Mouse (Mus musculus) CH12.LX (cell line): ENCODE results near the gene Fbxo42. TPM values are rescaled to one million over a fixed set of nuclear protein-coding genes. Genes with fewer than 3 reads are reported as not detected.

Source experiments
- DNase-seq: peaks from one replicate; pipeline ENCODE4 v3.0.0-alpha.2; 2013; ENCODE audit errors: extremely low read depth
- H3K27ac ChIP-seq: 2 replicates; pipeline ENCODE4 v1.5.1; 2012; ENCODE audit warnings: low read depth, mild to moderate bottlenecking, control low read depth, moderate library complexity; ENCODE audit not compliant: insufficient read depth
- H3K27me3 ChIP-seq: replicated peaks from 2 replicates; pipeline ENCODE3; 2012; ENCODE audit warnings: inconsistent platforms
- H3K36me3 ChIP-seq, 2 experiments: replicated peaks in 1 of 2; 2 replicates each; pipeline versions ENCODE3 to v1.6.1; 2012; ENCODE audit warnings: inconsistent platforms in 1 of 2, low read length in 1 of 2, mild to moderate bottlenecking in 1 of 2, mixed read lengths in 1 of 2, moderate library complexity in 1 of 2; ENCODE audit not compliant: control insufficient read depth in 1 of 2, insufficient read depth in 1 of 2
- H3K4me1 ChIP-seq, 2 experiments: 2 replicates each; pipeline ENCODE4 v1.6.1; 2012; ENCODE audit warnings: inconsistent platforms in 1 of 2, moderate library complexity in 1 of 2; ENCODE audit not compliant: insufficient read depth in 2 of 2, control insufficient read depth in 1 of 2
- H3K4me2 ChIP-seq: 2 replicates; pipeline ENCODE4 v1.6.1; 2012; ENCODE audit warnings: low read depth, mild to moderate bottlenecking, control low read depth; ENCODE audit not compliant: poor library complexity, insufficient read depth, severe bottlenecking
- H3K4me3 ChIP-seq, 3 experiments: fragments of 150-350 bp in 1 of 3; sonication (generic) in 1 of 3; replicated peaks in 1 of 3; 2 replicates each; pipeline versions ENCODE3 to v1.5.1; 2011 to 2012; ENCODE audit warnings: low read depth in 2 of 3, low read length in 2 of 3, mild to moderate bottlenecking in 2 of 3, moderate library complexity in 2 of 3, control low read depth in 1 of 3, improper control_type of control experiment in 1 of 3, inconsistent platforms in 1 of 3, mixed read lengths in 1 of 3; ENCODE audit not compliant: poor library complexity in 1 of 3
- H3K79me2 ChIP-seq: replicated peaks from 2 replicates; pipeline ENCODE4 v1.6.1; 2012; ENCODE audit warnings: mild to moderate bottlenecking, moderate library complexity; ENCODE audit not compliant: control insufficient read depth, poor library complexity, insufficient read depth, severe bottlenecking; ENCODE audit errors: extremely low read depth
- H3K9ac ChIP-seq: 2 replicates; pipeline ENCODE4 v1.6.1; 2012; ENCODE audit warnings: low read depth, mild to moderate bottlenecking, control low read depth, moderate library complexity; ENCODE audit not compliant: insufficient read depth
- H3K9me3 ChIP-seq: replicated peaks from 2 replicates; pipeline ENCODE3; 2012; ENCODE audit warnings: low read length, inconsistent platforms, mixed read lengths
- ELF1 ChIP-seq: IDR thresholded peaks from 2 replicates; pipeline ENCODE4 v1.6.1; 2014; ENCODE audit warnings: low read depth, mild to moderate bottlenecking, inconsistent platforms, low read length, improper control_type of control experiment
- JUND ChIP-seq: conservative IDR thresholded peaks from 2 replicates; pipeline ENCODE4 v1.6.1; 2011; ENCODE audit warnings: low read depth, low read length, improper control_type of control experiment
- MAFK ChIP-seq: IDR thresholded peaks from 2 replicates; pipeline ENCODE4 v1.6.1; 2011; ENCODE audit warnings: low read length, improper control_type of control experiment; ENCODE audit not compliant: insufficient replicate concordance
- MEF2A ChIP-seq: IDR thresholded peaks from 2 replicates; pipeline ENCODE4 v1.6.1; 2014; ENCODE audit warnings: low read depth, mild to moderate bottlenecking, inconsistent platforms, low read length, improper control_type of control experiment, borderline replicate concordance
- NRF1 ChIP-seq: IDR thresholded peaks from 2 replicates; pipeline ENCODE4 v1.6.1; 2014; ENCODE audit warnings: low read depth, mild to moderate bottlenecking, inconsistent platforms, low read length, improper control_type of control experiment, moderate library complexity
- SMC3 ChIP-seq: IDR thresholded peaks from 2 replicates; pipeline ENCODE4 v1.6.1; 2011; ENCODE audit warnings: low read depth, low read length, improper control_type of control experiment
- USF2 ChIP-seq: conservative IDR thresholded peaks from 2 replicates; pipeline ENCODE4 v1.6.1; 2011; ENCODE audit warnings: low read depth, low read length, improper control_type of control experiment
- ZKSCAN1 ChIP-seq: IDR thresholded peaks from 2 replicates; pipeline ENCODE4 v1.6.1; 2012; ENCODE audit warnings: low read depth, inconsistent platforms, low read length, improper control_type of control experiment, borderline replicate concordance
- dilution Hi-C: fragments of 300-500 bp; cut with MboI; formaldehyde crosslinking; loops from 2 replicates; pipeline ENCODE4 v1.14.3; 2020; ENCODE audit warnings: low sequenced_read_pairs; ENCODE audit not compliant: extremely low pct_unique_long_range_greater_than_20kb, extremely low pct_ligation_motif_present
- in situ Hi-C: fragments of 300-500 bp; cut with MboI; formaldehyde crosslinking; loops from 3 replicates; pipeline ENCODE4 v1.14.3; 2019; ENCODE audit warnings: low sequenced_read_pairs, low pct_ligation_motif_present, low pct_unique_long_range_greater_than_20kb, mixed read lengths
- polyA plus RNA-seq: library from polyadenylated mRNA; unstranded; fragments of >175 nt; gene quantifications from 2 replicates; pipeline ENCODE4 v1.2.1, GENCODE M21; 2012; ENCODE audit warnings: low read depth; ENCODE audit not compliant: insufficient read length
- total RNA-seq, 2 experiments: library from RNA; depleted of rRNA; stranded (reverse); fragments of 300-350 nt in 1 of 2; fragments of >200 nt in 1 of 2; gene quantifications; 2 replicates each; pipeline ENCODE4 v1.2.3; 2012 to 2014

Fbxo42 gene
- total and polyA plus RNA-seq, 3 experiments: 9.8 to 16.5 (median 14.4) TPM

GRCm38 (mm10) chr4:141106526-141107183 is 41.1 kb upstream of the Fbxo42 start:
- dilution Hi-C loops (no loop called here), in situ Hi-C loops (no loop called here)
- Histone ChIP-seq H3K79me2 (no peaks in the 10 kb centered on the region), H3K9me3 (peaks cover 14% of the 10 kb centered on the region), H3K4me2 (no peak overlapping the region), H3K27me3 (no peaks in the 10 kb centered on the region), H3K36me3 (peaks cover 13 to 36% of the 10 kb centered on the region in 2 experiments), H3K9ac (no peak overlapping the region), H3K4me1 (no peaks in the 10 kb centered on the region), H3K27ac (no peak overlapping the region), H3K4me3 (no peak overlapping the region)
- TF ChIP-seq MAFK: peak; percentile 92
- TF ChIP-seq NRF1: peak; percentile 67
- TF ChIP-seq JUND: no peak
- DNase-seq: no peak

GRCm38 (mm10) chr4:141108196-141108732 is 39.4 kb upstream of the Fbxo42 start:
- in situ Hi-C loops: no loop called here
- Histone ChIP-seq H3K36me3 (peaks cover 27 to 52% of the 10 kb centered on the region in 2 experiments), H3K79me2 (no peaks in the 10 kb centered on the region), H3K9ac (no peak overlapping the region), H3K9me3 (peaks cover 22% of the 10 kb centered on the region), H3K4me2 (no peak overlapping the region), H3K27me3 (no peaks in the 10 kb centered on the region), H3K27ac (no peak overlapping the region), H3K4me3 (no peak overlapping the region), H3K4me1 (no peaks in the 10 kb centered on the region)
- dilution Hi-C loops: no loop called here
- no peak for TF ChIP-seq MEF2A
- no peak for TF ChIP-seq SMC3
- TF ChIP-seq ZKSCAN1: no peak
- DNase-seq: no peak

- no peaks in the 10 kb centered on the region for H3K27me3 ChIP-seq
- peaks cover 22% of the 10 kb centered on the region for H3K9me3 ChIP-seq
- no peak overlapping the region for H3K27ac ChIP-seq
- peaks cover 75 to 96% of the 10 kb centered on the region in 2 experiments for H3K36me3 ChIP-seq
- no peak for DNase-seq
- TF ChIP-seq USF2: no peak
- TF ChIP-seq ELF1: no peak
- TF ChIP-seq, all 38 proteins: peak for 0
- Histone ChIP-seq H3K4me3 (no peak overlapping the region), H3K4me1 (peaks cover 7 to 23% of the 10 kb centered on the region in 2 experiments), H3K4me2 (no peak overlapping the region), H3K9ac (no peak overlapping the region), H3K79me2 (peaks cover 10% of the 10 kb centered on the region)
- dilution Hi-C loops: no loop called here
- in situ Hi-C loops: no loop called here
These were observed 33.9 kb upstream of the Fbxo42 start for GRCm38 (mm10) chr4:141113831-141114230.
